Mouse (Mus musculus): ENCODE data around the gene Mapk3.

DNA sequence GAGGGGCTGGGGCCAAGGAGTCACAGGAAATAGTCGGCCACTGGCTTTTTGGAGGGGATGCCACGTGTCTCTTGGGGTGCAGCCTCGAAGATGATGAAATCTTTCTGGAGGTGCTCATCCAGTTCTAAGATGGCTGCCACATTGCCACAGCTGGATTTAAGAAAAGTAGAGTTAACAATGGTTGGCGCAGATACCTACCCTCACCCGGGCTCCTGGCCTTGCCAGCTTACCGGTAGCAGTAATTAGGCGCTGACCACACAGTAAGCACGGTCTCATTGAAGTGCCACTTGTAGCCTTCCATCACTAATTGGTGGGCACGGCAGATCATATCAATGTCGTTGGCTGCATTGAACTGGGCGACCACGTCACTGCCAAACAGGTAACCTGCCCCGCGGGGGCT is 26.7 kb downstream of the Mapk3 start:
- TF ChIP-seq CTCF (IDR thresholded peaks at IDR 0.05; ENCODE audit: borderline replicate concordance, insufficient read depth, low read length) (no peak), POLR2A (IDR thresholded peaks at IDR 0.05; ENCODE audit: low read depth, low read length) (no peak)

Data from embryonic fibroblast, embryonic 13.5 days (primary cell).